Mouse (Mus musculus): Measurements from ENCODE around the gene Sec14l3.

- TF ChIP-seq CTCF (IDR thresholded peaks at IDR 0.05; ENCODE audit: insufficient read depth, low read length) = no peak
- TF ChIP-seq POLR2A (IDR thresholded peaks at IDR 0.05; ENCODE audit: borderline replicate concordance, extremely low read depth, low read depth, low read length) = no peak
Observed at GRCm38 (mm10) chr11:4101851-4102250, 37.2 kb downstream of the Sec14l3 start.

All from lung, adult 2 months (tissue).